Mouse (Mus musculus): Measurements from ENCODE around the gene Rtp2.
"Not testable (repeated sequence)": the region's sequence is repeated elsewhere in the genome, so short reads cannot be mapped to it uniquely, and the experiment has no call there.

The Rtp2 gene

GRCm38 (mm10) chr16:23947654-23948053, 15.5 kb upstream of the Rtp2 start:
- DNase-seq = no peak

DNA sequence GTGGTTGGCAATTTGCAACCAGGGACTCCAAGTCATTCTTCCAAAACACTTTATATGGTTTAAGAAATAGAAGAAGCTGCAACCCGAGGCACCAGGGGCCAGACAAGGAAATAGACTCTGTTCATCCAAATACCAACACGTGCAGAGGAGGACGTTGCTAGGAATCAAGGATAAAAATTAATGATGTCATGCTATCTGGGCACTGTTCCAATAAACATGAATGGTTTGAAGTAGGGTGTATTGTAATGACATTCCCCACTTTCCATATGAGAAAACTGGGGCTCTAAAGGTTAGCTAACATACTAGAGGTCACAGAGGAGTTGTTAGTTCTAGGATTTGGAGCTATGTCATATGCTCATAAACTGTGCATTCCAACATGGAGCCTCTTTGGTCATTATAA, 12.6 kb upstream of the Rtp2 start:
- DNase-seq = no peak

DNA sequence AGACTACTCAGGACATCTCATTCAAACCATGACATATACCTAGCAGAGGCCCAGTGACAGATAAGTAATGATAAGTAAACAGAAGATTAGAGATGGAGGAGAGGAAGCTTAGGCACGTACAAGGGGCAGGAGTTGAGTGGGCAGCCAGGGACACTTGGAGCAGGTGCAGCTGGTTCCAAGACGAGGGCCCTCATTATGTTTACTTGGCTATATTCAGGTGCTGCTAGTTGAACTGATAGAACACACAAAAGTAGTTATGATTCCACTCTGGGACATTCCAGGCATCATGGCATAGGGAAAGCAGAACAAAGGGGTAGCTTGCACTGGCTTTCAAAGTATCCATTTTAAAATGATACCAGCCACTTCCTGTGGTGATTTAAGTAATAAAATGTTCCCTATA, 2.2 kb upstream of the Rtp2 start:
- no peak for DNase-seq

GRCm38 (mm10) chr16:23931275-23931674, 919 bp downstream of the Rtp2 start:
- DNase-seq = no peak

DNA sequence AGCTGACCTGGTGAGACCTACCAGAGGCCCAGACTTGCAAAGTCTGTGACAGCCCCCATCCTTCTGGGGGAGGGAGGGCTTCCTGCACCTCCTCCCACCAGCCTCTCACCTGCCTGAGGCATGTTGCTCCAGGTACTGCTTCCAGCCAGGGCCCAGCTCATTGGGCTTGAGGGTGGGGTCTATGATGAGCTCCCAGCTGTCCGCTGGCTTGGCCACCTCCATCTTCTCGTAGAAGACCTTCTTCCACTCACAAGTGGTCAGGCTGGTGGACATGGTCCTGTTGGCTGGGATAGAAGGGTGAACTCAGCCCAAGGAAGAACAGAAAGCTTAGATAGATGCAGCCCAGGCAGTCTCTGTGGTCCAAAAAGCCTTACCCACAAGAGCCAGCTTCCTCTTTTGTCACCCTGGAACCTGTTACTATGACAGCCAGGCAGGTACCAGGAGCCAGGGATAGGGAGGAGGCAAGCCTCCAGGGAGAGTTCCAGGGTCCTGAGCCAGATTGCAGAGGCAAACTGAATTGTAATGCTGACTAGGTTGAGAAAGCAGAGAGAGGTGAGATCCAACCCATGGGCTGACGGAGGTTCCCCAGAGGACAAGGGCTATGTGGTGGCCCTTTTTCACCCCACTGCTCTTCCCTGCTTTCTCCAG, 1.6 kb downstream of the Rtp2 start:
- no peak for DNase-seq

GRCm38 (mm10) chr16:23927301-23928114, 4.7 kb downstream of the Rtp2 start:
- no peak for DNase-seq

DNA sequence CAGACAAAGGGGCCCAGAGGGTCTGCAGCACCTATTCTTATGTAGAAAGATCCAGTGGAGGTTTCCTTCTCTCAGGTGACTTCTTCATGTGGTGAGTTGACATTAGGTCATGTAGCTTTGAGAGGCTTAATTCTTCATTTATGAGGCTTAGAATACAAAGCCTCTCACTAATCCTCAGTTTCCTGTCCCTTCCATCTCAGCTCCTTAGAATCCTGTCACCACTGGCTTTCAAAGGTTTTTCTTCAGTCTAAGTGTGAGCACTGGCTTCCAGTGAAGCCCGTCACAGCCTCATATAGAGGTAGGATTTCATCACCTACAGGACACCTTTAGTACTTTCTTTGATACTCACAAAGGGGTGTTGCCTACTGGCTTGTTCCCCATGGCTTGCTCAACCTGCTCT, 9.3 kb downstream of the Rtp2 start:
- DNase-seq = no peak

- no peak for DNase-seq
These were observed 10.5 kb downstream of the Rtp2 start for GRCm38 (mm10) chr16:23921697-23922096.

- DNase-seq = no peak
These were observed 12.8 kb downstream of the Rtp2 start for GRCm38 (mm10) chr16:23919418-23919817.

DNA sequence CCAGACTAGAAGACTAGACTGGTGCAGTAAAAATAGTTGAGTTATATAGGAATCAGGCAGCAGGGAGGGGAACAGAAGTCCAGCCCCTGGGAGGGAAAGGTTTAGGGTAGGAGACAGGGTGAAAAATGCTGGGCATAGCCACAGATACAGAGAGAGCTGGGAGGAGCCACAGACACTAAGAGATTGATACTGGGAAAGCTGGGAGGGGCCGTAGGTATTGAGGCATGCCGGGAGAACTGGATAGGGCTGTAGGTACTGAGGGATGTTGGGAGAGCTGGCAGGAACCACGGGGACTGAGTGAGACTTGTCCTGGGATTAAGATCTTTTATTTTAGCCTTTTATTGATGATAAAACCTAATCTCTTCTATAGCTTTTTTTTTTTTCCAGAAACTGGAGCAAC, 18.8 kb downstream of the Rtp2 start:
- no peak for DNase-seq

DNA sequence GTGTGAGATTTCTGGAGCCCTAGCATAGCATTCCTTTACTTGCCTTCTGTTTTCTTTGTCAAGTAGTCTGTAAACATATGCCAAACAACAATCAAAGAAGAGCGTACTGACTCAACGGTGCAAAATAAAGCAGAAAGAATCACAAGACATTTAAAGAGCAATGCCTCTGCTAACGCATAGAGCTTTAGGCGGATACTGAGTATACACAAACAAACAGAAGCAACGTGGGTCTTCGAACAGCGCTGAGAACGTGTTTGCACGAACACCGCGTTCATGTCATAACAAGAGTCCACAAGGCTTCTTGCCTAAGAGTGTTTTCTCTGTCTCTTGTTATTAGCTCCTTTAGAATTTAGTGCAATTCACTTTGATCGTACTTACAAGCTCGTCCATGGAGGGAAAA, 19.5 kb downstream of the Rtp2 start:
- no peak for DNase-seq

DNA sequence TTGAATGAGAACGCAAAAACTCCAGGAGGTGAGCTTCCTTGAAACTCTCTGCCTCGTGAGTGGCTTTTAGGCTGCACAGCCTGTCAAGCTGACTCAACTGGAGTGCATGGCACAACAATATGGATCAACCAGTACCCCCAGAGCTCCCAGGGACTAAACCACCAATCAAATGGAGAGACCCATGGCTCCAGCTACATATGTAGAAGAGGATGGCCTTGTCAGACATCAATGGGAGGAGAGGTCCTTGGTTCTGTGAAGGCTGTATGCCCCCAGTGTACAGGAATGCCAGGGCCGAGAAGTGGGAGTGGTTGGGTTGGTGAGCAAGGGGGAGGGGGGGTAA, 23.2 kb downstream of the Rtp2 start:
- not testable (repeated sequence) for DNase-seq

GRCm38 (mm10) chr16:23908076-23909014, 23.8 kb downstream of the Rtp2 start:
- not testable (repeated sequence) for DNase-seq

DNA sequence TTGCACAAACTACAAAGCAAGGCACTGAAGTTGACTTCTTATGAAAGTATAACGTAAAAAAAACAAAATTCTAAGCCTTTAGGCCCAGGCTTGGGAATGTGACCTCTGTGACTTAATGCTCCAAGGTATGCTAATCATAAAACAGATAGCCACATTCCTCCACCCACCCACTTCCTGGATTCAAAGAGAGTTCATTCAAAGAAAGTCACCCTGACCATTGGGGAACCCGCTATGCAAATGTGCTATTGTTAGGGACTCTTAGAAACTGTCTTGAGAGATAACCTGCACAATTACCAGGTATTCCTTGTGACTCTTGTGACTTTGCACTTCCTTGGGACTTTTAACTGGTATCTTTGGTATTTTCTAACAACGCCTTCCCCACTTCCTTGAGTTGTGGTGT, 25.6 kb downstream of the Rtp2 start:
- not testable (repeated sequence) for DNase-seq

DNA sequence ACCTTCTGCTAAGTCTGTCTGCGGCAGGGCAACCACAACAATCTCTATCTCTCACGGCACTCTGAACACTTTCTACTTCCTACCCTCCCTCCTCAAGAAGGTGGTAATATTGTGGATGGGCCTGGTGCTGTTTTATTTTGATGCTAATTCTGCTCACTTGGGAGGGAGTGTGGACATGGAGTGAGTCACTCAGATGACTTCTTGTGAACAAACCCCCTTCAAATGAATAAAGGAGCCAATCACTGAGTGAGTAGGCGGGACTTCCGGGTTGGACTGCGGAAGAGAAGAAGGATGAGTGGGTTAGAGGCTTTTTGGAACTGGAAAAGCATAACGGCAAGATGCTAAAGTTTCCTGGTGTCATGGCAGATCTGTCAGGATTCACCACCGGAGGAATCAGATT, 30.8 kb downstream of the Rtp2 start:
- no peak for DNase-seq

DNA sequence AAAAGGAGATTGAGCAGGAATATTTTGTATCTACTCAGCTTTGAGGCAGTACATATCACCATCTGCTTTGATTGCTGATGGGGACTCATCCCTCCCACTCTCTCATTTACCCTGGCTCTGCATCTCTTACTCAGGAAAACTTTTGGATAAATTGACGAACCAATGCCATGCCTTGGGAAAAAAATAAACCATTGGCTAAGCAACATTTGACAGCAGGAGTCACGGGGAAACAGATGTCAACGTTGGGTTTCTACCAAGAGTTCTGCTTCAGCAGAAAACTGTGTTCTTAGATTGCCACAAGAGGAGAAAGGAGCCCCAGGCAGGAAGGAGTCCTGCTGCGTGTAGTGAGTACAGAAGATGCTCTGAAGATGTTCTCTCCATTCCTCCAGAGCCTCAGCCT, 32.1 kb downstream of the Rtp2 start:
- peak; percentile 76 for DNase-seq

GRCm38 (mm10) chr16:23898840-23899239, 33.4 kb downstream of the Rtp2 start:
- peak; percentile 76 for DNase-seq

- peak; percentile 70 for DNase-seq
These were observed 34.1 kb downstream of the Rtp2 start for GRCm38 (mm10) chr16:23897984-23898586.

GRCm38 (mm10) chr16:23897486-23897885, 34.7 kb downstream of the Rtp2 start:
- no peak for DNase-seq

GRCm38 (mm10) chr16:23895135-23895534, 37.1 kb downstream of the Rtp2 start:
- DNase-seq = no peak

DNA sequence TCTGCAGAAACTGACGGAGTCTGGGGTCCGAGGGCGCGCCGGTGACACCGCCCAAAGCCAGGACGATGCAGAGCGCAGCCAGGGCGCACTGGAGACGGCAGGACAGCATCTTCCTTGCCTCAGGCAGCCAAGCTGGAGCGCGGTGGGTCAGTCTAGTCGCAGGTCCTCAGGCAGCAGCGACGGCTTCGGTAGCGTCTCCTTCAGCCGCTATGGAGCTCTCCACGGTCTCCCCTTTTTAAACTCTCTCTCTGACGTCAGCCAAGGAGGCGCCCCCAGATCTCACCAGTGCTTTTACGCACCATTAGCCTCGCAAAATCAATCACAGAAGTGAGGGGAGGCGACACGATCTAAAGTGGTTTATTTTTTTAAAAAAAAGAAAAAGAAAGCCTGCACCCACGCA, 41.6 kb downstream of the Rtp2 start, which contains the start of gene Sst:
Gene Sst, minus strand, starts transcription at position 323 of the 400 bp plus-strand sequence.
- no peak for DNase-seq

DNA sequence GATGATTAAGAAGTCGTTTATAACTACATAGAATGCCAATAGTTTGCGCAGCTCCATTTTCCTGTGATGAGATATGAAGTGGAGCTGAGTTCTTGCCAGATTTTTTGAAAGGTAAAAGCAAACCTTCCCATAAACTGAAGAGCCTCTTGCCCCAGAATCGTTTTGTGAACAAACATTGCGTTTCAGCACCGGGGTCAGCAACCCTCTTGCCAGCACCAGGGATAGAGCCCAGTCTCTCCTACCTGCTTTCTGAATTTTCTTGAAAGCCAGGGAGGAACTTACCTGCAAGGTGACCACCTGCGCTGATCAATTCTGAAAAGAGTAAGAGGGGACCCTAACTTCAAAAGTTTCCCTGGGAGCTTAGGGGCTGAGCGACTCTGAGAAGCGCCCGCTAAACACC, 42.0 kb downstream of the Rtp2 start:
- no peak for DNase-seq

All from layer of hippocampus, adult 9-11 months (tissue).